Mouse (Mus musculus): Measurements from ENCODE around the gene Fam25c.
A peak's percentile ranks its signal among the peaks of the same experiment; 100 is the strongest.
"Not testable (repeated sequence)": the region's sequence is repeated elsewhere in the genome, so short reads cannot be mapped to it uniquely, and the experiment has no call there.

Fam25c gene

GRCm38 (mm10) chr14:34326606-34327005, 28.6 kb downstream of the Fam25c start:
- no peak for DNase-seq (ENCODE audit: low spot score)

GRCm38 (mm10) chr14:34323576-34324085, 31.6 kb downstream of the Fam25c start:
- no peak for DNase-seq (ENCODE audit: low spot score)

GRCm38 (mm10) chr14:34318113-34318512, 37.1 kb downstream of the Fam25c start:
- no peak for DNase-seq (ENCODE audit: low spot score)

- DNase-seq (ENCODE audit: low spot score), result peak; percentile 20
These were observed 37.8 kb downstream of the Fam25c start for GRCm38 (mm10) chr14:34317431-34317830.

- no peak for DNase-seq (ENCODE audit: low spot score)
These were observed 38.9 kb downstream of the Fam25c start for GRCm38 (mm10) chr14:34316346-34316745.

GRCm38 (mm10) chr14:34314796-34315195, 40.4 kb downstream of the Fam25c start:
- no peak for DNase-seq (ENCODE audit: low spot score)

DNA sequence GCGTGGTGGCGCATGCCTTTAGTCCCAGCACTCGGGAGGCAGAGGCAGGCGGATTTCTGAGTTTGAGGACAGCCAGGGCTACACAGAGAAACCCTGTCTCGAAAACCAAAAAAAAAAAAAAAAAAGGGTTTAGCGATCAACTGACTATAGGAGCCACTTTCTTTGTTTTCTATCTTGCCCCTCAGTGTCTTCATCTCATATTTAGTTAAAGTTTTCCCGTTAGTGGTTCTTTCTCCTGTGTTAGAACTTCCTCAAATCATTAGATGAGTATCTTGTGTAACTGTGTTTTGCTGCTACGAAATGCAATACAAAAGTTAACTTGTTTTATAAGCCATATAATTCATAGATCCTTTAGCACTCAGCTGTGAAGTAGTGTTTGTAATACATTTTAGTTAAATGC, 40.9 kb downstream of the Fam25c start:
- not testable (repeated sequence) for DNase-seq (ENCODE audit: low spot score)

- no peak for DNase-seq (ENCODE audit: low spot score)
These were observed 41.6 kb downstream of the Fam25c start for GRCm38 (mm10) chr14:34313612-34314011.

- no peak for DNase-seq (ENCODE audit: low spot score)
These were observed 42.7 kb downstream of the Fam25c start for GRCm38 (mm10) chr14:34312339-34313048.

DNA sequence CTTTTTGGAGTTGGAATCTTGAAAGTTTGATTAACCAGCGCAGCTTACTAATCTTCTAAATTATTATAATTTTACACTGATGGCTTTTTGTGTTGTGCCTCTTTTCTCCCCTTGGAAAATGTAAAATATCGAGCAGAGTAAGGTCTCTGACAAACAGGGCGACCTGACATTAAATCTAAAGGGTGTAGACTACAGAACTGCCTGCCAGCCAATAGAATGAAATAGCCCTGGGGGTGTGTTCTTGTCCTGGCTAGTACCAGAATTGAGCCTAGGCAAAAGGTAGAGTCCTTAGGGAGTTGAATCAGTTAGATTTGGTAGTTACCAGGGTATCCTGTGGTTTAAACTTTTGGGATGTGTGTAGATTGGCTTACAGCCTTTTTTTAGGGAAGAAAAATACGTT, 43.5 kb downstream of the Fam25c start:
- no peak for DNase-seq (ENCODE audit: low spot score)

DNA sequence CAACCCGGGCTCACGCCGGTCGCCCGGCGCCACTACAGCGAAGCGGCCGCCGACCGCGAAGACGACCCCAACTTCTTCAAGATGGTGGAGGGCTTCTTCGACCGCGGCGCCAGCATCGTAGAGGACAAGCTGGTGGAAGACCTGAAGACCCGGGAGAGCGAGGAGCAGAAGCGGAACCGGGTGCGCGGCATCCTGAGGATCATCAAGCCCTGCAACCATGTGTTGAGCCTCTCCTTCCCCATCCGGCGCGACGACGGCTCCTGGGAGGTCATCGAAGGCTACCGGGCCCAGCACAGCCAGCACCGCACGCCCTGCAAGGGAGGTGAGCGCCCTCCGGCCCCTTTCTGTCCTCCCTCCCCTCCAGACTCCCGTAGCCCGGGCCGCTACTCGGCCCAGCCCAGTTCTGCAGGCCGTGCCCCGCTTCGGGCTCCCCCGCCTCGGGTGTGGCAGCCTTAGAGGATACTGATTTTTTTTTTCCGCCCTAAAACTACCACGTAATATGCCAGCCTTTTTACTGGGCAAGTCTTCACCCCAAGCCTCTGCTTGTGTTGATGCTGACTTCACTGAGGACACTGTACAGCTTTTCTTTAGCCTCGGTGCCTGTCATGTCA, 44.1 kb downstream of the Fam25c start:
- peak; percentile 51 for DNase-seq (ENCODE audit: low spot score)

DNA sequence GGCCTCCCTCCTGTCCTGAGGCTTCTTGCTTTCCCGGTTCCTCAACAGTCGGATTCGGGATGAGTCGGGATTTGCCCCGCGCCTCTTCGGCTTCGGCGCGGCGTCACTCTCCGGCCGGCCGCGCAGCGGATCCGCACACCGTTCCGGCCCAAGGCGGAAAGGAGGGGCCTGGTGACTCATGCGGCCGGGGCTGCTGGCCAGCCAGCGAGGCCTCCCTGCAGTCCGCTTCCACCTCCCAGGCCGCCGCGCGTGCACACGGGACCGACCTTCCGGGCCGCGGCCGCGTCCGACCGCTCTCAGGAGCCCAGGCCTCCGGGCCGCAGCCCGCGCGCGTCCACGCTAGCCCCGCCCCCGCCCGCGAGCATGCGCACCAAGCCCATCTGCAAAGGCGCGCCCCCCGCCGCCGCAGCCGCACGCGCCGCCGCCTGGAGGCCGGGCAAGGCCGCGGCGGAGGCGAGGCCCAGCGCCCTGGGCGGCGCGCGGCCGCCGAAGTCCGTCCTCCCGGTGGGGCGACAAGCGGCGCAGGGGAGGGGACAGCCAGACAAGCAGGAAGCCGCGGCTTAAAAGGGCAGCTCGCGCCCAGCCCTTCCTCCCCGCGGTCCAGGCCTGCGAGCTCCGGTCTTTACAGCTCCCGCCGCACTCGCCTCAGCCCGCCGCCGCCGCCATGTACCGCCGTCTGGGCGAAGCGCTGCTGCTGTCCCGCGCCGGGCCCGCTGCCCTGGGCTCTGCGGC, 44.8 kb downstream of the Fam25c start, which contains the start of the genes Shld2 and Glud1:
TSS of gene Shld2 (minus strand) at position 260 of the 732 bp plus-strand sequence.
TSS of gene Glud1 (plus strand) at position 494 of the 732 bp plus-strand sequence.
- peak; percentile 87 for DNase-seq (ENCODE audit: low spot score)

- no peak for DNase-seq (ENCODE audit: low spot score)
These were observed 45.4 kb downstream of the Fam25c start for GRCm38 (mm10) chr14:34309907-34310233.

- DNase-seq (ENCODE audit: low spot score), result no peak
These were observed 46.0 kb downstream of the Fam25c start for GRCm38 (mm10) chr14:34309266-34309665.

GRCm38 (mm10) chr14:34303265-34303680, 52.0 kb downstream of the Fam25c start:
- no peak for DNase-seq (ENCODE audit: low spot score)

DNA sequence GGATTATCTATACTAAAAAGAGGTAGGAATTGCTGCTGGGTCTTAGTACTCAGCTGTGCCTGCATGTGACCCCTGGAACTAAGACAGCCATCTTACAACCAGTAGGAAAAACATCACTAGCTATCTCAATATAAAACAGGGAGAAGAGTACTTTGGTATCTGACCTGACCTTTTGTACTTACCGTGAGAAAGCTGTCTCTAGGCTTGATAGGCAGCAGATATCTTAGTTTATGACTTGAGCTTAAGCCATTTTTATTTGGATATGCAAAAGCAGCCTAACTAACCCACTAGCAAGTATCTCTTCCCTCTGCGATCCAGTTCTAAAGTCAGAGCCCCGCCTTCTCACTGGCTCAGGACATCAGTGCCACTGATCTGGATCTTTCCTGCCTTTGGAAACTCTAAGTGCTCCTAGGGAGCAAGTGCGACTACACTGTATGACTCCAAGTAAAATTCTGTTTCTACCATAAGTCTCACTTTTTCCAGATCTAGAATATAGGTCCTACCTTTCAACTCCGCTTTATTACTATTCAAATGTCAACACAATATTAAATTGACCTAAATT, 52.5 kb downstream of the Fam25c start:
- DNase-seq (ENCODE audit: low spot score), result no peak

All from T-cell, adult 2 months (primary cell).